Mouse (Mus musculus) heart, postnatal 0 days (tissue): Measurements from ENCODE around the gene Bmpr1b. TPM values are rescaled to one million over a fixed set of nuclear protein-coding genes. Genes with fewer than 3 reads are reported as not detected.

Experiments
- ATAC-seq: fragments of 200-750 bp; cut with Nextera tagmentation; 2 replicates; pipeline ENCODE4 v1.8.0; 2017; ENCODE audit warnings: low read depth, moderate number of reproducible peaks, moderate library complexity; ENCODE audit not compliant: insufficient read depth
- DNase-seq: peaks from one replicate; pipeline ENCODE4 v3.0.0-alpha.2; 2016; ENCODE audit warnings: low spot score
- H3K27ac ChIP-seq: fragments of 300-500 bp; sonication (generic); 2 replicates; pipeline ENCODE4 v1.5.1; 2014; ENCODE audit warnings: low read depth, mild to moderate bottlenecking
- H3K27me3 ChIP-seq: fragments of 300-500 bp; sonication (generic); 2 replicates; pipeline ENCODE4 v1.6.1; 2014; ENCODE audit warnings: low read length, mixed read lengths; ENCODE audit not compliant: control insufficient read depth, insufficient read depth
- H3K36me3 ChIP-seq: fragments of 300-500 bp; sonication (generic); replicated peaks from 2 replicates; pipeline ENCODE4 v1.6.1; 2014; ENCODE audit warnings: low read length, mixed read lengths; ENCODE audit not compliant: control insufficient read depth, insufficient read depth
- H3K4me1 ChIP-seq: fragments of 300-500 bp; sonication (generic); 2 replicates; pipeline ENCODE4 v1.6.1; 2014; ENCODE audit warnings: antibody characterized with exemption; ENCODE audit not compliant: control insufficient read depth, insufficient read depth
- H3K4me2 ChIP-seq: fragments of 300-500 bp; sonication (generic); 2 replicates; pipeline ENCODE4 v1.6.1; 2014; ENCODE audit warnings: low read depth, mild to moderate bottlenecking, low read length, moderate library complexity
- H3K4me3 ChIP-seq: fragments of 300-500 bp; sonication (generic); 2 replicates; pipeline ENCODE4 v1.5.1; 2014; ENCODE audit warnings: low read depth, low read length
- H3K9ac ChIP-seq: fragments of 300-500 bp; sonication (generic); replicated peaks from 2 replicates; pipeline ENCODE4 v1.6.1; 2014; ENCODE audit warnings: low read depth, low read length, mixed read lengths
- H3K9me3 ChIP-seq: fragments of 300-500 bp; sonication (generic); replicated peaks from 2 replicates; pipeline ENCODE4 v1.6.1; 2016; ENCODE audit warnings: low read length; ENCODE audit not compliant: control insufficient read depth
- CTCF ChIP-seq: IDR thresholded peaks from 2 replicates; pipeline ENCODE4 v1.5.1; 2016; ENCODE audit warnings: antibody characterized with exemption, control low read depth, low read depth
- EP300 ChIP-seq: IDR thresholded peaks from 2 replicates; pipeline ENCODE4 v1.6.1; 2016; ENCODE audit warnings: antibody characterized with exemption, low read depth
- WGBS: fragments of 180-500 bp; shearing (Covaris S2); extraction: QIAGEN DNeasy Blood & Tissue Kit; methylation state at CpG from one replicate; pipeline ENCODE4 v1.1.7; 2014; 5-methylcytosine and 5-hydroxymethylcytosine counted together
- polyA plus RNA-seq: library from polyadenylated mRNA; unstranded; fragments of >200 nt; fragmentation: Nextera tagmentation; extraction: Ambion mirVana; gene quantifications from 2 replicates; pipeline ENCODE4 v1.2.1, GENCODE M21; 2015
- total RNA-seq: library from RNA; depleted of rRNA; stranded (reverse); fragments of >200 nt; gene quantifications from 2 replicates; pipeline ENCODE4 v1.2.3, GENCODE M21; 2014; ENCODE audit warnings: low replicate concordance

The Bmpr1b gene
- total and polyA plus RNA-seq, 2 experiments from 2014 or later: 0.11 to 0.95 TPM

GRCm38 (mm10) chr3:142019716-142020115 lies 149.5 kb downstream of the Bmpr1b start:
- Histone ChIP-seq H3K27me3 (no peaks in the 10 kb centered on the region), H3K36me3 (no peaks in the 10 kb centered on the region), H3K27ac (no peak overlapping the region), H3K4me3 (no peak overlapping the region), H3K9ac (no peak overlapping the region), H3K9me3 (no peaks in the 10 kb centered on the region), H3K4me2 (no peak overlapping the region), H3K4me1 (no peaks in the 10 kb centered on the region)
- TF ChIP-seq CTCF (no peak), EP300 (no peak)
- WGBS: 88% methylated on average over 7 of the region's 7 CpGs
- DNase-seq (no peak), ATAC-seq (no peak)

DNA sequence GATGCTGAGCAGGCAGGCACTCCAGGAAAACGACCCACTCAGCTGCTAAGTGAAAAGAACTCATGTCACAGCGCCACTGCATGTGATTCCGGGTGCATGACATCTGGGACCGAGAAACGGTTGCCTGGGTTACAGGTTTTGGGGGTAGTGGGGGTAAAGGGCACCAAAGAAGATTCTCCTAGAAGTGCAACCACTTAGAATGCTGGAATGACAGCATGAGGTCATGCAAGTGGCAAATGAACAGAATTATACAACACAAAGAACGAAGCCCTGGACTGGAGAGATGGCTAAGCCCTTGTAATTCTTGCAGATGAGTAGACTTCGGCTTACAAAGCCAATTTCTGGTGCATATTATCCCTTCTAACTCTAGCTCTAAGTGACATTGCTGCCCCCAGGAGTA lies 184.7 kb downstream of the Bmpr1b start:
- Histone ChIP-seq H3K4me2 (no peak overlapping the region), H3K4me1 (no peaks in the 10 kb centered on the region), H3K9me3 (no peaks in the 10 kb centered on the region), H3K9ac (no peak overlapping the region), H3K27ac (no peak overlapping the region), H3K36me3 (no peaks in the 10 kb centered on the region), H3K27me3 (no peaks in the 10 kb centered on the region), H3K4me3 (no peak overlapping the region)
- DNase-seq (no peak), ATAC-seq (no peak)
- no peak for TF ChIP-seq CTCF
- TF ChIP-seq EP300: no peak
- WGBS: 58% methylated on average over 7 of the region's 7 CpGs

- Histone ChIP-seq H3K4me2 (peak overlapping the region; percentile 26), H3K9me3 (no peaks in the 10 kb centered on the region), H3K4me1 (no peaks in the 10 kb centered on the region), H3K27me3 (no peaks in the 10 kb centered on the region), H3K27ac (no peak overlapping the region), H3K4me3 (no peak overlapping the region), H3K9ac (no peak overlapping the region), H3K36me3 (no peaks in the 10 kb centered on the region)
- no peak for TF ChIP-seq EP300
- no peak for TF ChIP-seq CTCF
- ATAC-seq: no peak
- 76% methylated on average over 24 of the region's 24 CpGs for WGBS
- DNase-seq: no peak
Measured at GRCm38 (mm10) chr3:141981613-141982432, 187.4 kb downstream of the Bmpr1b start.

DNA sequence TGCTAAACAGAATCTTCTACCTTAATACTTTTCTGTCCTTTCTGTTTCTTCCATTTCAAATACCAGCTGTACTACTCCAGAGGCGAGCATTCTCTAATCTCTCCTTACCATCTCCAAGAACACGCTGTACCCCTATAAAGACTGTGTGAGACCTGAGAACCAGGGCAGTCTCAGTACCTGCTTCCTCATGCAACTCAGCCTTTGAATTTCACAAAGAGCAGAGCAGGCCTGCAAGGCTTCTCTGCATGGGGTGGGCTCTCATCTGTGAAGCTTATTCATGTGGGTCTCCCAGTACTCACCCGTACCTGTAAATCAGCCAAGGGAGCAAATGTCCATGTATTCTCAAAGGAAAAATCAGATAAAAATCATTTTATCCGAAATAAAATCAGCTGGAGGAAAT lies 203.0 kb downstream of the Bmpr1b start:
- Histone ChIP-seq H3K27ac (no peak overlapping the region), H3K9ac (no peak overlapping the region), H3K4me1 (no peaks in the 10 kb centered on the region), H3K9me3 (no peaks in the 10 kb centered on the region), H3K27me3 (no peaks in the 10 kb centered on the region), H3K36me3 (no peaks in the 10 kb centered on the region), H3K4me3 (no peak overlapping the region), H3K4me2 (no peak overlapping the region)
- WGBS: 61% methylated on average over 4 of the region's 4 CpGs
- DNase-seq: no peak
- TF ChIP-seq CTCF (no peak), EP300 (no peak)
- ATAC-seq: no peak

DNA sequence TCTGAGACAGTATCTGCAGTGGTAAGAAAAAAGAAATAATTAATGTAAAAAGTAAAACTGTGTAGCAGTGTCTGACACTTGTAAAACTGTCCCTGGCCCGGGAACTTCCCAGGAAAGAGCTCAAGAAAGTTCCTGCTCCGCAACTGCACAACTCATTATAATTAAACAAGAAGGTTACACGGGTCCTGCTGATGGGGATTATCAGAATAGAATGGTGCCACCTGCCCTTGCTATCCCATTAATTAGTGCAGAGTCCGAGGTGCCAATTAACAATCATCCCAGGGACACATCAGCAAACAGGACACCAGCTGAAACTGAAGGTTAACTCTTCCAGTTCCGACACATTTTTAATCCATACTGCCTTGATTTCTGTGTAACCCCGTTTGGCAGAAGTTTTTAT lies 216.3 kb downstream of the Bmpr1b start:
- no peak overlapping the region for H3K4me3 ChIP-seq
- H3K4me1 ChIP-seq: no peaks in the 10 kb centered on the region
- H3K27ac ChIP-seq: no peak overlapping the region
- ATAC-seq: no peak
- no peak overlapping the region for H3K9ac ChIP-seq
- no peak for TF ChIP-seq CTCF
- no peak for TF ChIP-seq EP300
- 51% methylated on average over 6 of the region's 6 CpGs for WGBS
- H3K4me2 ChIP-seq: no peak overlapping the region
- no peaks in the 10 kb centered on the region for H3K9me3 ChIP-seq
- H3K36me3 ChIP-seq: no peaks in the 10 kb centered on the region
- DNase-seq: no peak
- H3K27me3 ChIP-seq: no peaks in the 10 kb centered on the region
